Mouse (Mus musculus) gastrocnemius, adult 18-20 months (tissue): Measurements from ENCODE around the gene Zfp219. TPM values are rescaled to one million over a fixed set of nuclear protein-coding genes. Genes with fewer than 3 reads are reported as not detected.
A peak's percentile ranks its signal among the peaks of the same experiment; 100 is the strongest.
"Not testable (repeated sequence)": the region's sequence is repeated elsewhere in the genome, so short reads cannot be mapped to it uniquely, and the experiment has no call there.

Experiments used
- DNase-seq: peaks from one replicate; pipeline ENCODE4 v3.0.0; 2021; ENCODE audit warnings: low spot score
- long read RNA-seq, 2 experiments: library from polyadenylated mRNA; stranded (forward); transcript quantifications; one replicate each; pipeline ENCODE4 v2.0.0; 2021
- total RNA-seq, 2 experiments: library from RNA; stranded (reverse); gene quantifications; 2 replicates each; pipeline ENCODE4 v1.2.3; 2021

Gene Zfp219
- total RNA-seq, result 10 to 100 TPM; 11.1 to 14.4 TPM
- long read RNA-seq, experiment 1, transcript Zfp219-201 (5 exons, 2,933 nt), result major isoform, 5 of 17 reads
- long read RNA-seq, experiment 1, partial matches to known transcripts, result 5 of 17 reads
- long read RNA-seq, experiment 1, other reads (novel, unspliced or antisense), result 6 of 17 reads
- long read RNA-seq, experiment 2, transcript Zfp219-201 (5 exons, 2,933 nt), result major isoform, 9 of 21 reads
- long read RNA-seq, experiment 2, partial matches to known transcripts, result 3 of 21 reads
- long read RNA-seq, experiment 2, other reads (novel, unspliced or antisense), result 5 of 21 reads

- DNase-seq, result peak; percentile 76
Measured at GRCm38 (mm10) chr14:52020486-52021137, at the start of gene Zfp219. Zfp219 (minus strand) TSS chr14:52020733.

- DNase-seq, result no peak
Measured at GRCm38 (mm10) chr14:52066135-52066534, 45.6 kb upstream of the Zfp219 start.

GRCm38 (mm10) chr14:52061798-52062197 is 41.3 kb upstream of the Zfp219 start:
- no peak for DNase-seq

GRCm38 (mm10) chr14:52060800-52061199 is 40.3 kb upstream of the Zfp219 start:
- no peak for DNase-seq

GRCm38 (mm10) chr14:52059982-52060381 is 39.4 kb upstream of the Zfp219 start:
- DNase-seq, result no peak

- DNase-seq, result not testable (repeated sequence)
Measured at GRCm38 (mm10) chr14:52052720-52053119, 32.2 kb upstream of the Zfp219 start.

- DNase-seq, result no peak
Measured at GRCm38 (mm10) chr14:52045966-52046565, 25.5 kb upstream of the Zfp219 start.

- DNase-seq, result no peak
Measured at GRCm38 (mm10) chr14:52044901-52045678, 24.6 kb upstream of the Zfp219 start.

GRCm38 (mm10) chr14:52043446-52043845 is 22.9 kb upstream of the Zfp219 start:
- no peak for DNase-seq

- DNase-seq, result not testable (repeated sequence)
Measured at GRCm38 (mm10) chr14:52042359-52042758, 21.8 kb upstream of the Zfp219 start, which contains the start of gene Olfr221. Olfr221 (minus strand) TSS chr14:52042459.

GRCm38 (mm10) chr14:52039332-52039731 is 18.8 kb upstream of the Zfp219 start:
- no peak for DNase-seq

- no peak for DNase-seq
Measured at GRCm38 (mm10) chr14:52035926-52036325, 15.4 kb upstream of the Zfp219 start.

GRCm38 (mm10) chr14:52026342-52026741 is 5.8 kb upstream of the Zfp219 start:
- no peak for DNase-seq

GRCm38 (mm10) chr14:52024133-52024532 is 3.6 kb upstream of the Zfp219 start:
- no peak for DNase-seq

GRCm38 (mm10) chr14:52022709-52023459 is 2.4 kb upstream of the Zfp219 start:
- DNase-seq, result peak; percentile 87

GRCm38 (mm10) chr14:52022244-52022708 is 1.7 kb upstream of the Zfp219 start:
- no peak for DNase-seq

- no peak for DNase-seq
Measured at GRCm38 (mm10) chr14:52021568-52022212, 1.2 kb upstream of the Zfp219 start.

GRCm38 (mm10) chr14:52021138-52021529 is 601 bp upstream of the Zfp219 start:
- DNase-seq, result no peak

GRCm38 (mm10) chr14:52019590-52020340 is 768 bp downstream of the Zfp219 start:
- peak; percentile 97 for DNase-seq
